Mouse (Mus musculus): ENCODE measurements around the gene Unc93a2.
"Not testable (repeated sequence)": the region's sequence is repeated elsewhere in the genome, so short reads cannot be mapped to it uniquely, and the experiment has no call there.

The Unc93a2 gene

GRCm38 (mm10) chr17:7385364-7385763 lies at the start of gene Unc93a2:
TSS of gene Unc93a2 (minus strand) at chr17:7385464.
- DNase-seq (ENCODE audit: low read depth, low spot score), result not testable (repeated sequence)

GRCm38 (mm10) chr17:7434121-7434520 lies 48.9 kb upstream of the Unc93a2 start:
- not testable (repeated sequence) for DNase-seq (ENCODE audit: low read depth, low spot score)

- DNase-seq (ENCODE audit: low read depth, low spot score), result not testable (repeated sequence)
These were observed 45.0 kb upstream of the Unc93a2 start for GRCm38 (mm10) chr17:7430210-7430631.

GRCm38 (mm10) chr17:7420191-7420973 lies 35.1 kb upstream of the Unc93a2 start:
- DNase-seq (ENCODE audit: low read depth, low spot score), result not testable (repeated sequence)

- DNase-seq (ENCODE audit: low read depth, low spot score), result not testable (repeated sequence)
These were observed 29.5 kb upstream of the Unc93a2 start for GRCm38 (mm10) chr17:7414601-7415310.

GRCm38 (mm10) chr17:7413336-7413735 lies 28.1 kb upstream of the Unc93a2 start:
- DNase-seq (ENCODE audit: low read depth, low spot score), result not testable (repeated sequence)

GRCm38 (mm10) chr17:7399770-7400169 lies 14.5 kb upstream of the Unc93a2 start:
- not testable (repeated sequence) for DNase-seq (ENCODE audit: low read depth, low spot score)

- DNase-seq (ENCODE audit: low read depth, low spot score), result not testable (repeated sequence)
These were observed 13.1 kb upstream of the Unc93a2 start for GRCm38 (mm10) chr17:7398198-7398847.

- not testable (repeated sequence) for DNase-seq (ENCODE audit: low read depth, low spot score)
These were observed 11.8 kb upstream of the Unc93a2 start for GRCm38 (mm10) chr17:7397079-7397478.

- DNase-seq (ENCODE audit: low read depth, low spot score), result not testable (repeated sequence)
These were observed 11.0 kb upstream of the Unc93a2 start for GRCm38 (mm10) chr17:7396288-7396687.

GRCm38 (mm10) chr17:7395671-7396070 lies 10.4 kb upstream of the Unc93a2 start:
- not testable (repeated sequence) for DNase-seq (ENCODE audit: low read depth, low spot score)

- DNase-seq (ENCODE audit: low read depth, low spot score), result not testable (repeated sequence)
These were observed 9.9 kb upstream of the Unc93a2 start for GRCm38 (mm10) chr17:7395116-7395515.

- not testable (repeated sequence) for DNase-seq (ENCODE audit: low read depth, low spot score)
These were observed 4.6 kb upstream of the Unc93a2 start for GRCm38 (mm10) chr17:7389898-7390297.

GRCm38 (mm10) chr17:7388958-7389356 lies 3.7 kb upstream of the Unc93a2 start:
- not testable (repeated sequence) for DNase-seq (ENCODE audit: low read depth, low spot score)

- not testable (repeated sequence) for DNase-seq (ENCODE audit: low read depth, low spot score)
These were observed 3.2 kb upstream of the Unc93a2 start for GRCm38 (mm10) chr17:7388341-7388957.

- DNase-seq (ENCODE audit: low read depth, low spot score), result not testable (repeated sequence)
These were observed 752 bp upstream of the Unc93a2 start for GRCm38 (mm10) chr17:7386016-7386415.

- not testable (repeated sequence) for DNase-seq (ENCODE audit: low read depth, low spot score)
These were observed 1.8 kb downstream of the Unc93a2 start for GRCm38 (mm10) chr17:7383167-7384143.

GRCm38 (mm10) chr17:7382711-7383110 lies 2.6 kb downstream of the Unc93a2 start:
- DNase-seq (ENCODE audit: low read depth, low spot score), result not testable (repeated sequence)

GRCm38 (mm10) chr17:7377907-7378306 lies 7.4 kb downstream of the Unc93a2 start:
- DNase-seq (ENCODE audit: low read depth, low spot score), result not testable (repeated sequence)
